Mouse (Mus musculus): ENCODE measurements around the gene Supt20. TPM values are rescaled to one million over a fixed set of nuclear protein-coding genes. Genes with fewer than 3 reads are reported as not detected.
A peak's percentile ranks its signal among the peaks of the same experiment; 100 is the strongest.

The Supt20 gene
- polyA plus RNA-seq, 1 experiment from 2014 or later: 77.8 TPM

DNA sequence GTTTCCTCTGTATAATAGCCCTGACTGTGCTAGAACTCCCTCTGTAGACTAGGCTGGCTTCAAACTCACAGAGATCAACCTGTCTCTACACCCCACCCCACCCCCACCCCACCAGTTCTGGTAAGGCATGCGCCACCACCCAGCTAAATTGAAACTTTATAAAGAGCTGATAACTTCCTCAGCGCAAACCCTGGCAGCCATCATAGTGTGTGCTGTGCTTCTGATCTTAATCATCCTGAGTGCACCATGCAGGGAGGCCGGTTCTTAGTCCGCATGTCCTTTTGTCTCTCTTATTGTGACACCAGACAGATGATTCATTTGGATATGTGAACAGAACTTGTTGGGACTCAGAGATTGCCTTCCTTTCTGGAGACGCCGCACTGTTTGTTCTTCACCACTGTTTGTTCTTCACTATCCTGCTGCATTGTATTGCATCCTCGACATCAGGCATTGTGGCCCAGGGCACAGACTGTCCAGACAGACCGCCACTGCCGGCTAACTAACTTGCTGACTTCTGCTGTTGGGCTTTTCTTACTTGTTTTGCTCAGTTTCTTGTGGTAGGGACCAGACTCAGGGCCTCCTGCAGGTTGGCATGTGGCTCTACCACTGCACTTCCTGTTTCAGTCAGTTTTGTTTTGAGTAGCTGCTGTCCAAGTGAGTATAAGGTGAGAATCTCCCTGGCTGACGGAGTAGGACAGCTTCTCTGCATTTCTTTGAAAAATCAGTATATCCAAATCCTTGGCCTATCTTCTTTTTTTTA lies 31.3 kb downstream of the Supt20 start:
- peaks cover 9% of the 10 kb centered on the region for H3K36me3 ChIP-seq (ENCODE audit: control insufficient read depth, insufficient read depth, low read length)
- no peak overlapping the region for H3K9ac ChIP-seq (ENCODE audit: low read depth, low read length)
- H3K27me3 ChIP-seq (replicated peaks; ENCODE audit: control insufficient read depth, insufficient read depth, low read length): no peaks in the 10 kb centered on the region
- no peaks in the 10 kb centered on the region for H3K4me1 ChIP-seq (ENCODE audit: control insufficient read depth, insufficient read depth, low read length)
- H3K4me3 ChIP-seq (ENCODE audit: low read length): no peak overlapping the region
- no peaks in the 10 kb centered on the region for H3K9me3 ChIP-seq (ENCODE audit: control insufficient read depth, low read length)
- no peak overlapping the region for H3K4me2 ChIP-seq (ENCODE audit: low read depth, low read length)
- H3K27ac ChIP-seq (ENCODE audit: low read length): no peak overlapping the region
- no peak for ATAC-seq
- 80% methylated on average over 10 of the region's 10 CpGs for WGBS

DNA sequence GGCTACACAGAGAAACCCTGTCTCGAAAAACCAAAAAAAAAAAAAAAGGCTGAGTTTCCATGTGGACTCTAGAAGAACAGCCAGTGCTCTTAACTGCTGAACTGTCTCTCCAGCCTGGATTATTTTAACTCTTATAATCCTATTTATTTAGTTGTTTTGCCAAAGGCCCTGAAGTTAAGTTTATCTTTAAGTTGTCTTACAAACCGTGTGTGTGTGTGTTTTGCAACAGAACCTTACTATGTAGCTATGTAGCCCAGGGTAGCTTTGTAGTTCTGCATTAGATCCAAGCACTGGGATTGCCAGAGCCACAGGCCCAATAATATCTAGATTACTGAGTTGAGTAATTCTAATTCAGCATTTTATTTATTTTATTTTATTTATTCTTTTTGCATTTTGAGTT lies 32.7 kb downstream of the Supt20 start:
- Histone ChIP-seq H3K4me1 (ENCODE audit: control insufficient read depth, insufficient read depth, low read length) (no peaks in the 10 kb centered on the region), H3K27ac (ENCODE audit: low read length) (no peak overlapping the region), H3K4me2 (ENCODE audit: low read depth, low read length) (no peak overlapping the region), H3K9me3 (ENCODE audit: control insufficient read depth, low read length) (no peaks in the 10 kb centered on the region), H3K9ac (ENCODE audit: low read depth, low read length) (no peak overlapping the region), H3K27me3 (replicated peaks; ENCODE audit: control insufficient read depth, insufficient read depth, low read length) (no peaks in the 10 kb centered on the region), H3K36me3 (ENCODE audit: control insufficient read depth, insufficient read depth, low read length) (peaks cover 10% of the 10 kb centered on the region), H3K4me3 (ENCODE audit: low read length) (no peak overlapping the region)
- ATAC-seq: no peak
- WGBS: 76% methylated on average over 2 of the region's 2 CpGs

DNA sequence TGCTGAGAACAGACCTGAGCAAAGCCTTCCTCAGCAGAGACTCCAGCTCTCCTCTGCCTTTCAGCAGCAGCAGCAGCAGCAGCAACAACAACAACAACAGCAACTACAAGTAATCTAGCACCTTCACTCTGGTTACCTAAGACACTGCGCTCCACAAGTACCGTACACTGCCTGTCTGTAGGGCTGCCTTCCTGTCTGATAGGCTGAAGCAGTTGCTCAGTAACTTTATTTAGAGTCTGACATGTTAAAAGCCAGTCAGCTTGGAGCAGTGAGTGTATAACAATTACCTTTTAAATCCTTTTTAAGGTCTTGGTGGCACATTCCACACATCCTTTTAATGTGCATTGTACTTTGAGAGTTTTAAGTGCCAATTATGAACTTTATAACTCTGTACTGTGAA lies 35.0 kb downstream of the Supt20 start:
- Histone ChIP-seq H3K4me2 (ENCODE audit: low read depth, low read length) (no peak overlapping the region), H3K4me1 (ENCODE audit: control insufficient read depth, insufficient read depth, low read length) (no peaks in the 10 kb centered on the region), H3K9me3 (ENCODE audit: control insufficient read depth, low read length) (no peaks in the 10 kb centered on the region), H3K27ac (ENCODE audit: low read length) (no peak overlapping the region), H3K4me3 (ENCODE audit: low read length) (no peak overlapping the region), H3K36me3 (ENCODE audit: control insufficient read depth, insufficient read depth, low read length) (peaks cover 10% of the 10 kb centered on the region), H3K9ac (ENCODE audit: low read depth, low read length) (no peak overlapping the region), H3K27me3 (replicated peaks; ENCODE audit: control insufficient read depth, insufficient read depth, low read length) (no peaks in the 10 kb centered on the region)
- no peak for ATAC-seq
- WGBS: 97% methylated on average over 2 of the region's 2 CpGs

DNA sequence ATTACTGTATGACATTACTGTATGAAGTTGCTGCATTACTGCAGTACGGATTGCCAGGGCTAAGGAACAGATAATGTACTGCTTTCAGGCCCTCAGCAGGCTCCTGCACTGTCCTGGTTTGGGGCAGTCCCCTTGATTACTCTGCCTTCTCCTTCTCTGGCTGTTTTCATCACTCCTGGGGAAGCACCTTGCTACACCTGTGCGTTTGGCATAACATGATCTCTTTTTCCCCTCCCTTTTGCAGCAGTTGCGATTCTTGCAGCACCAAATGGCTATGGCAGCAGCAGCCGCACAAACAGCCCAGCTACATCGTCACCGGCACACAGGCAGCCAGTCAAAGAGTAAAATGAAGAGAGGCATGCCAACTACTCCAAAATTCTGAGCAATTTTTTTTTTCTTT lies 35.5 kb downstream of the Supt20 start:
- H3K27me3 ChIP-seq (replicated peaks; ENCODE audit: control insufficient read depth, insufficient read depth, low read length): no peaks in the 10 kb centered on the region
- H3K4me3 ChIP-seq (ENCODE audit: low read length): no peak overlapping the region
- H3K9me3 ChIP-seq (ENCODE audit: control insufficient read depth, low read length): no peaks in the 10 kb centered on the region
- no peak overlapping the region for H3K9ac ChIP-seq (ENCODE audit: low read depth, low read length)
- ATAC-seq: no peak
- no peak overlapping the region for H3K4me2 ChIP-seq (ENCODE audit: low read depth, low read length)
- H3K27ac ChIP-seq (ENCODE audit: low read length): no peak overlapping the region
- 90% methylated on average over 6 of the region's 6 CpGs for WGBS
- peaks cover 10% of the 10 kb centered on the region for H3K36me3 ChIP-seq (ENCODE audit: control insufficient read depth, insufficient read depth, low read length)
- H3K4me1 ChIP-seq (ENCODE audit: control insufficient read depth, insufficient read depth, low read length): no peaks in the 10 kb centered on the region

- ATAC-seq: no peak
- 69% methylated on average over 8 of the region's 8 CpGs for WGBS
- peaks cover 10% of the 10 kb centered on the region for H3K36me3 ChIP-seq (ENCODE audit: control insufficient read depth, insufficient read depth, low read length)
Measured at GRCm38 (mm10) chr3:54731626-54732150, 39.1 kb downstream of the Supt20 start.

GRCm38 (mm10) chr3:54732371-54732770 lies 39.8 kb downstream of the Supt20 start:
- Histone ChIP-seq H3K36me3 (ENCODE audit: control insufficient read depth, insufficient read depth, low read length) (peaks cover 10% of the 10 kb centered on the region), H3K9me3 (ENCODE audit: control insufficient read depth, low read length) (no peaks in the 10 kb centered on the region), H3K9ac (ENCODE audit: low read depth, low read length) (no peak overlapping the region), H3K4me2 (ENCODE audit: low read depth, low read length) (no peak overlapping the region), H3K4me1 (ENCODE audit: control insufficient read depth, insufficient read depth, low read length) (peaks cover 3% of the 10 kb centered on the region; the same call in 1 of the 2 replicates), H3K4me3 (ENCODE audit: low read length) (no peak overlapping the region), H3K27ac (ENCODE audit: low read length) (no peak overlapping the region), H3K27me3 (replicated peaks; ENCODE audit: control insufficient read depth, insufficient read depth, low read length) (no peaks in the 10 kb centered on the region)
- ATAC-seq: no peak
- 84% methylated on average over 4 of the region's 4 CpGs for WGBS

More at GRCm38 (mm10) chr3:54731626-54732150, 39.1 kb downstream of the Supt20 start:
- Histone ChIP-seq H3K27me3 (replicated peaks; ENCODE audit: control insufficient read depth, insufficient read depth, low read length) (no peaks in the 10 kb centered on the region), H3K9ac (ENCODE audit: low read depth, low read length) (no peak overlapping the region), H3K4me2 (ENCODE audit: low read depth, low read length) (no peak overlapping the region), H3K9me3 (ENCODE audit: control insufficient read depth, low read length) (no peaks in the 10 kb centered on the region), H3K27ac (ENCODE audit: low read length) (no peak overlapping the region), H3K4me3 (ENCODE audit: low read length) (no peak overlapping the region), H3K4me1 (ENCODE audit: control insufficient read depth, insufficient read depth, low read length) (peaks cover 3% of the 10 kb centered on the region; the same call in 1 of the 2 replicates)

- Histone ChIP-seq H3K4me2 (ENCODE audit: low read depth, low read length) (peak overlapping the region; percentile 86), H3K27me3 (replicated peaks; ENCODE audit: control insufficient read depth, insufficient read depth, low read length) (no peaks in the 10 kb centered on the region), H3K36me3 (ENCODE audit: control insufficient read depth, insufficient read depth, low read length) (peaks cover 3% of the 10 kb centered on the region; the same call in 1 of the 2 replicates), H3K4me1 (ENCODE audit: control insufficient read depth, insufficient read depth, low read length) (peaks cover 3% of the 10 kb centered on the region; the same call in 1 of the 2 replicates), H3K27ac (ENCODE audit: low read length) (peak overlapping the region; percentile 100), H3K9ac (ENCODE audit: low read depth, low read length) (peak overlapping the region; percentile 97), H3K9me3 (ENCODE audit: control insufficient read depth, low read length) (no peaks in the 10 kb centered on the region), H3K4me3 (ENCODE audit: low read length) (peak overlapping the region; percentile 92)
- WGBS: under 1% methylated on average over 84 of the region's 84 CpGs
- ATAC-seq: peak; percentile 96
Measured at GRCm38 (mm10) chr3:54734411-54735246, 42.0 kb downstream of the Supt20 start.

DNA sequence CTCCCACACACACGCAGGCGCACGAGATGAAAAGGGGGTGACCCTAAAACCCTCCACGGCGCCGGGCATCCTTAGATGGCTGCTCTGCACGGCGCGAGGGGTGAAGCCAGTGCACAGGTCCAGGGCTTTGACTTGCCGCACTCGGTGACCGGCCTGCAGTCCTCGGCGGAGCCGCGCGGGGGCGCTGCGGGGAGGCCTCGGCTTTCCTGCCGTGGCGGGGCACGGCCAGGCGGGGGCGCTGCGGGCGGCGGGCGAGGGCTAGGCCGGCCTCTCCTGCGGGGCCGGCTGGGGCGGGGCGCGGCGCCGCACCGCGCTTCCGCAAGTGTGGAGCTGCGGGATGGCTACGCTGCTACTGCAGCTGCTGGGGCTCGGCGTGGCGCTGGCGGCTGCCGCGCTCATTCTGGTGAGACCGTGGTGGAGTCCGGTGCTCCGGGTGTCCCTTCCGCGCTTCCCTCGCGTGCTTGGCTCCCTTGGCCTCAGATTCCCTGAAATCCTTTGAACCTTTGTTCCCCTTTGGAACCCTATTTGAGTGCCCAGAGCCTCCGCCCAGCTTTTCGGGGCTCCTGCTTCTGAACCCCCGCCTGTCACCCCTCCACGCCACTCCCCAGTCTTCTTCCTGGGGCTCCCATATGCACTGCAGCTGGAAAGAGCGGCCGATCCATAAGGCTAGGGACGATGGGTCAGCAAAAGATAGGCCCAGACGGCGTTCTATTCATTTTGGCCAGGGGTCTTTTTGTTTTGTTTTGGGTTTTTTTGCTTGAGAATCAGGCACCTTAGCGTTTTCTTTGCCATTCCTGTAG lies 42.8 kb downstream of the Supt20 start, which contains the start of the genes Exosc8 and Alg5:
TSS of gene Exosc8 (minus strand) at position 147 of the 800 bp plus-strand sequence.
TSS of gene Alg5 (plus strand) at position 293 of the 800 bp plus-strand sequence.
- Histone ChIP-seq H3K36me3 (ENCODE audit: control insufficient read depth, insufficient read depth, low read length) (peaks cover 5% of the 10 kb centered on the region; the same call in 1 of the 2 replicates), H3K4me3 (ENCODE audit: low read length) (peak within 1 kb of the TSS; percentile 92), H3K27me3 (replicated peaks; ENCODE audit: control insufficient read depth, insufficient read depth, low read length) (no peaks in the 10 kb centered on the region), H3K4me2 (ENCODE audit: low read depth, low read length) (peak within 1 kb of the TSS; percentile 86), H3K9me3 (ENCODE audit: control insufficient read depth, low read length) (no peaks in the 10 kb centered on the region), H3K9ac (ENCODE audit: low read depth, low read length) (peak within 1 kb of the TSS; percentile 97), H3K27ac (ENCODE audit: low read length) (peak within 1 kb of the TSS; percentile 100), H3K4me1 (ENCODE audit: control insufficient read depth, insufficient read depth, low read length) (peaks cover 3% of the 10 kb centered on the region; the same call in 1 of the 2 replicates)
- under 1% methylated on average over 50 of the region's 65 CpGs for WGBS
- peak; percentile 94 for ATAC-seq

All from intestine, embryonic 16.5 days (tissue).